Mouse (Mus musculus) spleen, adult 2 months (tissue): Measurements from ENCODE around the gene Sema6d. TPM values are rescaled to one million over a fixed set of nuclear protein-coding genes. Genes with fewer than 3 reads are reported as not detected.

Source experiments
- DNase-seq, 2 experiments: peaks; one replicate each; pipeline versions ENCODE4 v3.0.0 to v3.0.0-alpha.2; 2012 to 2021; ENCODE audit warnings: low spot score in 2 of 2, low read depth in 1 of 2
- H3K27ac ChIP-seq: fragments of 200-500 bp; 2 replicates; pipeline ENCODE4 v1.5.1; 2012; ENCODE audit warnings: low read length, inconsistent platforms; ENCODE audit not compliant: insufficient read depth
- H3K27me3 ChIP-seq: fragments of 200-500 bp; 2 replicates; pipeline ENCODE4 v1.6.1; 2012; ENCODE audit warnings: mild to moderate bottlenecking, moderate library complexity, low read length, inconsistent platforms; ENCODE audit not compliant: control insufficient read depth, insufficient read depth
- H3K36me3 ChIP-seq: fragments of 200-500 bp; 2 replicates; pipeline ENCODE4 v1.6.1; 2012; ENCODE audit warnings: mild to moderate bottlenecking, low read length, inconsistent platforms; ENCODE audit not compliant: control insufficient read depth, insufficient read depth
- H3K4me1 ChIP-seq: fragments of 200-500 bp; 2 replicates; pipeline ENCODE4 v1.6.1; 2011; ENCODE audit warnings: inconsistent platforms; ENCODE audit not compliant: control insufficient read depth, insufficient read depth, insufficient read length
- H3K4me3 ChIP-seq: fragments of 200-500 bp; 2 replicates; pipeline ENCODE4 v1.5.1; 2011; ENCODE audit warnings: mild to moderate bottlenecking, inconsistent platforms; ENCODE audit not compliant: insufficient read depth, insufficient read length; ENCODE audit errors: extremely low read depth
- CTCF ChIP-seq: fragments of 200-500 bp; IDR thresholded peaks from 2 replicates; pipeline ENCODE4 v1.5.1; 2011; ENCODE audit warnings: mild to moderate bottlenecking, inconsistent platforms; ENCODE audit not compliant: insufficient read depth, insufficient read length, insufficient replicate concordance; ENCODE audit errors: extremely low read depth
- POLR2A ChIP-seq: fragments of 200-500 bp; IDR thresholded peaks from 2 replicates; pipeline ENCODE4 v1.6.1; 2011; ENCODE audit warnings: low read depth, low read length, inconsistent platforms
- WGBS: fragments of 180-500 bp; shearing (Covaris S2); methylation state at CpG from one replicate; pipeline ENCODE4 v1.1.7; 2018; 5-methylcytosine and 5-hydroxymethylcytosine counted together
- polyA plus RNA-seq: library from polyadenylated mRNA; depleted of rRNA; stranded (reverse); fragments of >200 nt; gene quantifications from 2 replicates; pipeline ENCODE4 v1.2.3, GENCODE M21; 2012

Gene Sema6d
- polyA plus RNA-seq, 1 experiment, result 8.9 TPM

DNA sequence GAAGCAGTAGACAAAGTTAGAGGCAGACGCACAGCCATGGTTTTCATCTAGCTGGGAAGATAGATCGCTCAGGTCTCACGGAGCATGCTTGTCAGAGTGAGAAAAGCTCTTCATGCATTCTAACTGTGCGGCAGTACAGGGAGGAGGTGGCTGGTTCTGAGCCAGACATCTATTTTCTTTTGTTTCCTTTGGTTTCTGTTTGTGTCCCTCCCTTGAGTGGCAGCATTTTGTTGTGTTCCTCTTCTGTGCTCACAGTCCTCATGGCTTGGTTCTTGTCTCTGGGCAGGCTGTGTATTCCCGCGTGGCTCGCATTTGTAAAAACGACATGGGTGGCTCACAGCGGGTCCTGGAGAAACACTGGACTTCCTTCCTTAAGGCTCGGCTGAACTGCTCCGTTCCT, 567.6 kb downstream of the Sema6d start:
- Histone ChIP-seq H3K27ac (no peak overlapping the region), H3K27me3 (no peaks in the 10 kb centered on the region), H3K36me3 (no peaks in the 10 kb centered on the region), H3K4me3 (no peak overlapping the region), H3K4me1 (no peaks in the 10 kb centered on the region)
- DNase-seq, result no peak
- WGBS, result 88% methylated on average over 11 of the region's 11 CpGs
- TF ChIP-seq POLR2A, result no peak
- no peak for TF ChIP-seq CTCF

DNA sequence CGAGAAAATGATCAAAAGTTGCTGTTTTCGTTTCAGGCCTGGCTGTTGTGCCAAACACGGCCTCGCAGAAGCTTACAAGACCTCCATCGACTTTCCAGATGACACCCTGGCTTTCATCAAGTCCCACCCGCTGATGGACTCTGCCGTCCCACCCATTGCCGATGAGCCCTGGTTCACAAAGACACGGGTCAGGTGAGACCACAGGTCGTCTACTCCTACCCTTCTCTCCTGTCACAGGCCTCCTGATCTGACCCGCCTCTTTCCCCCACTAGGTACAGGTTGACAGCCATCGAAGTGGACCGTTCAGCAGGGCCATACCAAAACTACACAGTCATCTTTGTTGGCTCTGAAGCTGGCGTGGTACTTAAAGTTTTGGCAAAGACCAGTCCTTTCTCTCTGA, 568.6 kb downstream of the Sema6d start:
- H3K36me3 ChIP-seq, result no peaks in the 10 kb centered on the region
- WGBS, result 92% methylated on average over 14 of the region's 14 CpGs
- no peak overlapping the region for H3K27ac ChIP-seq
- TF ChIP-seq POLR2A (no peak), CTCF (no peak)
- no peak overlapping the region for H3K4me3 ChIP-seq
- no peak for DNase-seq
- H3K4me1 ChIP-seq, result no peaks in the 10 kb centered on the region
- H3K27me3 ChIP-seq, result no peaks in the 10 kb centered on the region

DNA sequence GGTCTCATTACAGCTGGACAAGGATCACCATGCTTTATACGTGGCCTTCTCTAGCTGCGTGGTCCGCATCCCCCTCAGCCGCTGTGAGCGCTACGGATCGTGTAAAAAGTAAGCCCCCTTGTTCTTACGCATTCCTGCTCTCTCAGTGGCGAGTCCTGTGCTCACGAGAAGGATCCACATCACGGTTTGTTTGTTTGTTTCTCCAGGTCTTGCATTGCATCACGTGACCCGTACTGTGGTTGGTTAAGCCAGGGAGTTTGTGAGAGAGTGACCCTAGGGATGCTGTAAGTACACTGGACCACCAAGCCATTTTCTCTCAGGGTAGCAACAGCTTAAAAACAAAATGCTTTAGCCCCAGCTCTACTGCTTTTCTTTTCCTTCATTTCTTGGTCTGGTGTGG, 569.8 kb downstream of the Sema6d start:
- Histone ChIP-seq H3K4me1 (no peaks in the 10 kb centered on the region), H3K27ac (no peak overlapping the region), H3K36me3 (no peaks in the 10 kb centered on the region), H3K27me3 (no peaks in the 10 kb centered on the region), H3K4me3 (no peak overlapping the region)
- 97% methylated on average over 13 of the region's 13 CpGs for WGBS
- no peak for DNase-seq
- TF ChIP-seq CTCF (no peak), POLR2A (no peak)

DNA sequence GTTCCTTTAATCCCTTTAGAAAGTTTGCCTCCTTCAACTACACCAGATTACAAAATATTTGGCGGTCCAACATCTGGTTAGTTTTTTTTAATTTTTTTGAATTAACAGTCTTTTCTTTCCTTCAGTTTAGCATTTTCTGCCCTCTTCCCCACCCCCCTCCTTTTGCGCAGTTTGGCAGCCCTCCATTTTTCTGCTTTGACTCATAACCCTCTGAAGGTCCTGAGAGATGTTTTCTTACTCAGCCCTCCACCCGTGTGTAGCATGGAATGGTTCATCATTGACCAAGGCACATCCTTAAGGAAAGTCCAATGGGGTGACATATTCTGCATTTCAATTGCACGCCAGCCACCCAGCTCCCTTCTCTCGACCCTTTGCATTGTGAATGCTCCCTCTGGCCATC, 570.9 kb downstream of the Sema6d start:
- no peaks in the 10 kb centered on the region for H3K36me3 ChIP-seq
- WGBS, result 88% methylated on average over 5 of the region's 5 CpGs
- H3K4me3 ChIP-seq, result no peak overlapping the region
- TF ChIP-seq CTCF (no peak), POLR2A (no peak)
- no peaks in the 10 kb centered on the region for H3K27me3 ChIP-seq
- no peak overlapping the region for H3K27ac ChIP-seq
- H3K4me1 ChIP-seq, result no peaks in the 10 kb centered on the region
- no peak for DNase-seq

DNA sequence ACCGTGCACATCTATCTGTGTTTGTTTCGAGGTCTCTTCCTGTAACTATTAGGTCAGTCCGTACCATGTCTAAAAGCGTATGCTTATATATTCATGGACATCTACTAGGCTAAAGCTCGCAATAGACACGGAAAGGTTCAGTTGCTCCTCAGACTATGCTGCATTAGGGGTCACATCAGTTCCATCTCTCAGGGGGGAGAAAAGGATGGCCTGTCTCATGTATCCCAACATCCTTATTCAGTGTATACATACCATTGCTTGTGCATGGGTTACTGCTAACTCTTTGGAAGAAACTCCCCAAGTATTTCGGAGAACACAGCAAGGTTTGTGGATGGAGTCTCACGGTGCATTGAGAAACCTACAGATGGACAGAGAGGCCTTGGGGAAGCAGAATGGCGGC, 571.5 kb downstream of the Sema6d start:
- TF ChIP-seq POLR2A, result no peak
- no peak for TF ChIP-seq CTCF
- Histone ChIP-seq H3K27me3 (no peaks in the 10 kb centered on the region), H3K27ac (no peak overlapping the region), H3K4me1 (no peaks in the 10 kb centered on the region), H3K4me3 (no peak overlapping the region), H3K36me3 (no peaks in the 10 kb centered on the region)
- no peak for DNase-seq
- 93% methylated on average over 9 of the region's 9 CpGs for WGBS

DNA sequence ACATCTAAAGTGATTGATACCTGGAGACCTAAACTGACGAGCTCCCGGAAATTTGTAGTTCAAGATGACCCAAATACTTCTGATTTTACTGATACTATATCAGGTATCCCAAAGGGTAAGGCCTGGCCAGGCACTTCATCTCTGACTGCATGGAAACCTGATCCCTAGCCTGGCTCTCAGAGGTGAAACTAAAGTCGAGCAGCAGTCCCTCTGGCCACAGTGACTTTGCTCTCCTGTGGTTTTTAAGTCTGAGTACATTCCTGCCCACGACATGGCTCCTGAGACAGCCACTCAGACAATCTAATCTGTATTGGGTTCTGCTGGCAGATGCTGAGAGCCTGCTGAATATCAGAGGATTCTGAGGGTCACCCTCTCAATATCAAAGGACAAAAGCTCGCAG, 572.5 kb downstream of the Sema6d start:
- no peaks in the 10 kb centered on the region for H3K4me1 ChIP-seq
- H3K36me3 ChIP-seq, result no peaks in the 10 kb centered on the region
- DNase-seq, result no peak
- 55% methylated on average over 5 of the region's 5 CpGs for WGBS
- TF ChIP-seq CTCF, result no peak
- TF ChIP-seq POLR2A, result no peak
- H3K27me3 ChIP-seq, result no peaks in the 10 kb centered on the region
- H3K4me3 ChIP-seq, result no peak overlapping the region
- H3K27ac ChIP-seq, result no peak overlapping the region

DNA sequence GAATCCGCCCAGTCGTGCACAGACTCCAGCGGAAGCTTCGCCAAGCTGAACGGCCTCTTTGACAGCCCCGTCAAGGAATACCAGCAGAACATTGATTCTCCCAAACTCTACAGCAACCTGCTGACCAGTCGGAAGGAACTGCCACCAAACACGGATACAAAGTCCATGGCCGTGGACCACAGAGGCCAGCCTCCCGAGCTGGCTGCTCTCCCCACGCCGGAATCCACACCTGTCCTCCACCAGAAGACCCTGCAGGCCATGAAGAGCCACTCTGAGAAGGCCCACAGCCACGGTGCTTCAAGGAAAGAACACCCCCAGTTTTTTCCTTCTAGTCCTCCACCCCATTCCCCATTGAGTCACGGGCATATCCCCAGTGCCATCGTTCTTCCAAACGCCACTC, 574.4 kb downstream of the Sema6d start:
- Histone ChIP-seq H3K4me3 (no peak overlapping the region), H3K4me1 (no peaks in the 10 kb centered on the region), H3K36me3 (no peaks in the 10 kb centered on the region), H3K27ac (no peak overlapping the region), H3K27me3 (no peaks in the 10 kb centered on the region)
- TF ChIP-seq CTCF (no peak), POLR2A (no peak)
- DNase-seq, result no peak
- WGBS, result 97% methylated on average over 16 of the region's 16 CpGs
